19 mouse cellular contexts compared by ENCODE assay signal in the genomic region with DNA sequence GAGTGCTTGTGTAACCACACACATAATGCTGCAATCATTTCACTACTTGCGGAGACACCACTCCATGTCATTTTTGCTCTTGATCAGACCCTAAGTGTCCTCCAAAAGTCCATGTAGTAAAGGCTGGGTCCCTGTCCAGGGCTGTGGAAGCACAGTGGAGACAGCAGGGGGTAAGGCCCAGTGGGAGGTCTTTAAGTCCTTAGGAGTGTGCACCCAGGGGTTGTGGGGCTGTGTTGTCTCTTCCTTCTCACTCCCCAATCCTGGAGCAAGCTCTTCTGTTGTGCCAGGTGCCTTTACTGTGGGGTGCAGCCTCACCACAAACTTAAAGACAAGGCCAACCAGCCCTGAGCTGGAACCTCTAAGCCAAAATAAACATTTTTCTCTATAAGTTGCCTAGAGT.
DNase-seq lines count a peak whose midpoint lies in the region; ATAC-seq lines count a peak whose summit lies in the region.
"Had no signal": no experiment of that assay in that cellular context is flagged by ENCODE, and none has a peak within 500 bp of the region (broad histone marks: within the 10 kb centered on the region; RNA-seq: fewer than 3 reads in every experiment).

No protein-coding gene starts in this region.

- no peak for ATAC-seq in cerebellum, adult (ENCODE audit: insufficient number of reproducible peaks, low FRiP score, low TSS enrichment)
- ATAC-seq: CD4-positive, CD25-positive, alpha-beta regulatory T cell, adult 4 months; forebrain, embryonic 16.5 days; hindbrain, embryonic 16.5 days; inflammation-experienced regulatory T-cells, adult 6 months; intestine, postnatal 0 days had no signal

- peak; percentile 40 for DNase-seq in cerebellum, adult 11 months
- peak; percentile 80 for DNase-seq in heart, adult 11 months
- no peak for DNase-seq in heart, postnatal 25 days (ENCODE audit: low spot score)
- DNase-seq in thymus, postnatal 4 days, result peak; percentile 13
- DNase-seq in thymus, postnatal 0 days (ENCODE audit: low spot score), result no peak
- DNase-seq in cerebellum, postnatal 25 days, result peak; percentile 33 to 54
- DNase-seq in layer of hippocampus, adult 9-11 months, result no peak
- DNase-seq: adrenal gland, adult 8-10 months; adrenal gland, postnatal 36 days; B cell, adult 2 months; embryo, embryonic 11 days; gastrocnemius, postnatal 14 days; heart, postnatal 36 days had no signal

- intact Hi-C loops in heart, postnatal 25 days (cut with DNase I), result no loop called here

Comparison
In these comparisons a context has a peak if more than half of its experiments do, and no peak if none do; other contexts are left out.
1. DNase-seq: peak in cerebellum, adult 11 months (single experiment), heart, adult 11 months (single experiment), thymus, postnatal 4 days (single experiment) and cerebellum, postnatal 25 days (2 of 2); none in heart, postnatal 25 days (single experiment), thymus, postnatal 0 days (single experiment) and layer of hippocampus, adult 9-11 months (single experiment).